Mouse (Mus musculus): ENCODE results near the gene Arhgdig.
A peak's percentile ranks its signal among the peaks of the same experiment; 100 is the strongest.
"Not testable (repeated sequence)": the region's sequence is repeated elsewhere in the genome, so short reads cannot be mapped to it uniquely, and the experiment has no call there.

Gene Arhgdig

GRCm38 (mm10) chr17:26204766-26205165 is 2.8 kb downstream of the Arhgdig start:
- DNase-seq (ENCODE audit: low read depth, low spot score) = no peak

DNA sequence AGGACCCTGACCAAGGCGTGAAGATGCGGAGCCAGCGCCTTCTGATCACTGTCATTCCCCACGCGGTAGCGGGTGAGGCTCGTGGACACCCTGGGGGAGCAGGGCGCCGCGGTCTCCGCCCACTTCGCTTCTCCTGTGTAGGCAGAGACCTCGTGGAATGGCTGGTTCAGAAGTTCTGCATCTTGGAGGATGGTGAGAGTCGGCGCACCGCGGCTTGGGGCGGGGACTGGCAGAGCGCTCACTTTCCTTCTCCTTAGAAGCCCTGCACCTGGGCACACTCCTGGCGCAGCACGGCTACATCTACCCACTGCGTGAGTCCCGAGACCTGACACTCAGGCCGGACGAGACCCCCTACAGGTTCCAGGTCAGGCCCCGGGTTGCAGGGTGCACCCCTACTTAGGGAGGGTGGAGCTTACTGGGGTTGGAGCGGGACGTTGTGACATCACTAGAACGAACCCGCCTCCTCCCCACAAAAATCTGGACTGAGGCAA is 4.2 kb downstream of the Arhgdig start:
- peak; percentile 57 for DNase-seq (ENCODE audit: low read depth, low spot score)

DNA sequence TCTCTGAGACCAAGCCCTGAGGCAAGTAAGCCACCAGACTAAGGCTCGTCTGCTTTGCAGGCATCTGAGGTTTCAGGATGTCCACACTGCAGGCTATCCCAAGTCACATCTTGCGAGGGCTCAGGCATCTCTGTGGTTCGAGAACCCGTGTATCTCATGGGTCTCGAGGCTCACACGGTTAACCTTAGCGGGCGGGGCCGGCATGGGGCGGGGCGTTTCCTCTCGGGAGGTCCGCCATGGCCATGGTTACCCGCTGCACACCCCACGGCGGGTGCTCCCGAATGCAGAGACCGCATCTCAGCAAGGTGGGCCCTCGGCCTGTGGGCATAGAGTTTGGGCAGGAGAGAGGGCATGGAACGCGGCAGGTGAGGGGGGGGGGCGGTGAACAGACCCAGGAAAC is 4.8 kb downstream of the Arhgdig start, which contains the start of gene Rgs11:
Gene Rgs11 (plus strand): TSS at position 215 of the 400 bp plus-strand sequence.
- DNase-seq (ENCODE audit: low read depth, low spot score) = peak; percentile 66

GRCm38 (mm10) chr17:26201998-26202397 is 5.6 kb downstream of the Arhgdig start:
- no peak for DNase-seq (ENCODE audit: low read depth, low spot score)

- DNase-seq (ENCODE audit: low read depth, low spot score) = peak; percentile 20
These were observed 6.5 kb downstream of the Arhgdig start for GRCm38 (mm10) chr17:26200831-26201705.

GRCm38 (mm10) chr17:26198892-26199291 is 8.7 kb downstream of the Arhgdig start, which contains the start of gene Pdia2:
TSS of gene Pdia2 (minus strand) at chr17:26199087.
- DNase-seq (ENCODE audit: low read depth, low spot score) = no peak

DNA sequence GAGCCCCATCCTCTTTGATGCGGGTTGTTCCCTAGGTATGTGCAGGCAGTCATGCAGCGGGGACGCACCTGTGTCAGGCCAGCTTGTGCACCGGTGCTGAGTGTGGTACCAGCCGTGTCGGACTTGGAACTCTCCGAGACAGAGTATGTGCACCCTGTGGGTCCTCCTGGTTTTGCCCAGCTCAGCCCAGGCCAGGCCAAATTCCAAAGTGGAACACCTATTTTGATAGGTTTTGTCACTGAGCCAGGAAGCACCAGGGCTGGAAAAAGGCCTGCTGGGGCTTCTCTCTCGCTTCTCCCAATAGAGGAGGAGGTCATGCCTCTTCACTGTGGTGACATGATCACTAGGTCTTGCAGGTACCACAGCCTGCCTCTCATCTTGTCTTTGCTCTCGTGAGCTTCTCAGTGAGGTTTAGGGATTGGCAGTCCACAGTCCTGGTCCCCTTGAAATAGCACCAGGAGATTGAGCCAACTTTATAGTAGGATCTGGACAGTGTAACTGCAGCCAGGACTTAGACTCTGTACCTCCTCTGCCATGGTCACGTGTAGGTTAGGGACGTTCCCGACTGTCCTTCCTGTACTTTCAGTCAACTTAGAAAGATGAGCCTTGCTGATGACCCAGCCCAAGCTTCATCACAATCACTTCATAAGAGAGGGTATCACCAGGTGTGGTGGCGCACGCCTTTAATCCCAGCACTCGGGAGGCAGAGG is 14.9 kb downstream of the Arhgdig start:
- no peak for DNase-seq (ENCODE audit: low read depth, low spot score)

GRCm38 (mm10) chr17:26191486-26191885 is 16.1 kb downstream of the Arhgdig start:
- peak; percentile 49 for DNase-seq (ENCODE audit: low read depth, low spot score)

DNA sequence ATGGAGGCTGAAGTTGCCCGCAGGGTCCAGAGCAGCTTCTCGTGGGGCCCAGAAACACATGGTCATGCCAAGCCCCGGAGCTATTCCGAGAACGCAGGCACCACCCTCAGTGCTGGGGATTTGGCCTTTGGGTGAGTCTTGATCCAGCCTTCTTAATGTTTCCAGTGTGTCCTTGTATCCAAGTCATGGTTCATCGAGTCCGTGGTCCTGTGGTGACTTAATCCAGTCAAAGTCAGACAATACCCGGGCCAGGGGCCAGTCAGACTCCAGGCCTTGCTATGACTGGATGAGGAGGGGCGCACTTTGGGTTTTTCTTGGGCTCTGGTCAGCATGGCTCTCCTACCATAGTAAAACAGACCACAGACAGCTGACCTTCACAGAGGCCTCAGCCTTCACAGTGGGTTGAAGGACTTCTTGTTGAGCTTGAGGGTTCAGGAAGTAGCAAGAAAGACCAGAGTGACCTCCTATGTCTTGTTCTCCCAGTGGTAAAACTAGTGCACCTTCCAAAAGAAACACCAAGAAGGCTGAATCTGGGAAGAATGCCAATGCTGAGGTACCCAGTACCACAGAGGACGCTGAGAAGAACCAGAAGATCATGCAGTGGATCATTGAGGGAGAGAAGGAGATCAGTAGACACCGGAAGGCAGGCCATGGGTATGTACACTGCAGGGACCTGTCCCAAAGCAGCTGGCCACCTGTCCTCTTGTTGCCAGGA is 19.3 kb downstream of the Arhgdig start:
- DNase-seq (ENCODE audit: low read depth, low spot score) = no peak

DNA sequence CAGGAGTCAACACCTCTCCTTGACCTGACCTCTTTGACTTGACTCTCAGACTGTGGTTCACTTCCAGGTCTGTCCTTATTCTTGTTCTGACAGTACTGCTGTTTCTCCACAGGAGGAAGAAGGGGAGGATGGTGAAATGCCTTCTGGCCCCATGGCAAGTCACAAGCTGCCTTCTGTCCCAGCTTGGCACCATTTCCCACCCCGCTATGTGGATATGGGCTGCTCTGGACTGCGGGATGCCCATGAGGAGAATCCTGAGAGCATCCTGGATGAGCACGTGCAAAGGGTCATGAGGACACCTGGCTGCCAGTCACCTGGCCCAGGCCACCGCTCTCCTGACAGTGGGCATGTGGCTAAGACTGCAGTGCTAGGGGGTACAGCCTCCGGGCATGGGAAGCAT is 20.0 kb downstream of the Arhgdig start:
- DNase-seq (ENCODE audit: low read depth, low spot score) = no peak

DNA sequence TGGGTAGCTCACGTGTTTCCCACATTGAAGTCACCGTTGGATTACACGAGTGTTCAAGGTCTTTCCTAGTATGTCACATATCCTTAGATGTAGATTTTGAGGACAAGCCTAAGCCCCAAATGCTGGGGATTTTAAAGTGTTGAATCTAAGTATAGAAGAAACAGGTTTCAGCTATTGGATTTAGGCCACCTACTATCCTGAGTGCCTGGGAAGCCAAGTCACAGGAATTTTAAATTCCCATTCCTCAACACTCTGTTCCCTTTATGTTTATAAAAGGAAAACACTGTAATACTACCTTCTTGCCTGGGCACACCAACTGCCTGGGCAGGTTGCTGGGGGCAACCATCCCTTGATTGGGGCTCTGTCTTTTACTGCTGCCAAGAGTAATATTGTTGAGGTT is 26.4 kb downstream of the Arhgdig start:
- no peak for DNase-seq (ENCODE audit: low read depth, low spot score)

GRCm38 (mm10) chr17:26178611-26179010 is 29.0 kb downstream of the Arhgdig start:
- DNase-seq (ENCODE audit: low read depth, low spot score) = no peak

- DNase-seq (ENCODE audit: low read depth, low spot score) = not testable (repeated sequence)
These were observed 32.3 kb downstream of the Arhgdig start for GRCm38 (mm10) chr17:26175248-26175647.

GRCm38 (mm10) chr17:26168039-26168438 is 39.5 kb downstream of the Arhgdig start:
- DNase-seq (ENCODE audit: low read depth, low spot score) = peak; percentile 75

GRCm38 (mm10) chr17:26162736-26163135 is 44.9 kb downstream of the Arhgdig start:
- DNase-seq (ENCODE audit: low read depth, low spot score) = no peak

DNA sequence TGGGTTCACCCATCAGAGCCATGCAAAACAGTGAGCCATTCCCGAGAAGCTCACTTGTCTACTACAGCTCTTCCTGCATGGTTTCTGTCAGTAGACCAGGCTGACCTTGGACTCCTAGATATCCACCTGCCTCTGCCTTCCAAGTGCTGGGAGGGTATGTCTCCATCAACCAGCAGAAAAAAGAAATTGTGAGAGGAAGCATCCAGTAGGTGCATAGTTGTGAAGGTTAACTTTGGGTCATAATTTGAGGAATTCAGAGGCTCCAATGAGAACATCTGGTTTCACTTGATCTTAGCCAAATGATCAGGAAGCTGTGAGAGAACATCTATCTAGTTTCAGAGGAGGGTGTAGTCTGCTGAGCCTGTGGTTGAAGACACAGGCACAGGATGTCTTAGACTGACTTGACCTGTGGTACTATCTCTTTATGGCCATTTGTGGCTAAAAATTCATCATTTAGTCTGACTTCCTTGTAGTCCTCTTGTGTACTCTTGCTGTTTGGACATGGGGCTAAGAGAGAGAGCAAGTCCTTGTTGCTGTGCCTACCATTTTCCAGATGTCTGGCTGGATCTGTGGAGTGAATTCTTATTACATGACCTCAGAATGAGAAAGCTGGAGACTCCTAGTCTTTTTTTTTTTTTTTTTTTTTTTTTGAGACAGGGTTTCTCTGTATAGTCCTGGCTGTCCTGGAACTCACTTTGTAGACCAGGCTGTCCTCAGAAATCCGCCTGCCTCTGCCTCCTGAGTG is 55.5 kb downstream of the Arhgdig start:
- no peak for DNase-seq (ENCODE audit: low read depth, low spot score)
